ENCODE assay signal across 8 mouse cellular contexts in genomic region chr15:101191459-101192259, GRCm38 (mm10). TPM values are rescaled to one million over a fixed set of nuclear protein-coding genes. Genes with fewer than 3 reads are reported as not detected.
DNase-seq lines count a peak whose midpoint lies in the region; ATAC-seq and TF ChIP-seq lines count a peak whose summit lies in the region.

No protein-coding gene starts in this region.

- H3K27ac ChIP-seq in neural tube, embryonic 12.5 days = no peak overlapping the region
- H3K27ac ChIP-seq in heart, adult 2 months = peak overlapping the region; percentile 40
- peak overlapping the region; percentile 3; the same call in 1 of the 2 replicates for H3K27ac ChIP-seq in liver, adult 2 months (replicated peaks; ENCODE audit: insufficient read depth, low read depth, low read length)
- H3K27ac ChIP-seq in midbrain, embryonic 15.5 days = no peak overlapping the region

- no peaks in the 10 kb centered on the region for H3K27me3 ChIP-seq in neural tube, embryonic 12.5 days (replicated peaks)
- no peaks in the 10 kb centered on the region for H3K27me3 ChIP-seq in heart, adult 2 months (ENCODE audit: control insufficient read depth, insufficient read depth, low read length)
- no peaks in the 10 kb centered on the region for H3K27me3 ChIP-seq in liver, adult 2 months (ENCODE audit: control insufficient read depth, insufficient read depth, low read length)
- H3K27me3 ChIP-seq in midbrain, embryonic 15.5 days (replicated peaks) = no peaks in the 10 kb centered on the region

- no peaks in the 10 kb centered on the region; the same call in 1 of the 2 replicates for H3K79me2 ChIP-seq in heart, adult 2 months (replicated peaks; ENCODE audit: control insufficient read depth, insufficient read depth, low read length)
- H3K79me2 ChIP-seq in liver, adult 2 months (ENCODE audit: control insufficient read depth, insufficient read depth, low read length) = no peaks in the 10 kb centered on the region

- no peak for DNase-seq in neural tube, embryonic 10.5 days (ENCODE audit: extremely low spot score, low spot score)
- peak; percentile 69 to 84 for DNase-seq in heart, adult 2 months
- DNase-seq in liver, adult 2 months (ENCODE audit: extremely low read depth, low read depth, low spot score) = peak; percentile 34
- no peak for DNase-seq in thymus, adult 18-20 months
- DNase-seq in cerebellum, postnatal 36 days = no peak

- intact Hi-C loops in heart, adult 2 months (cut with DNase I) = no loop called here

- H3K9ac ChIP-seq in neural tube, embryonic 12.5 days = no peak overlapping the region
- H3K9ac ChIP-seq in heart, adult 2 months (ENCODE audit: low read depth, low read length) = no peak overlapping the region
- H3K9ac ChIP-seq in liver, adult 2 months (ENCODE audit: low read depth, low read length) = no peak overlapping the region
- no peak overlapping the region for H3K9ac ChIP-seq in midbrain, embryonic 15.5 days

- no peak for TF ChIP-seq POLR2A in heart, adult 2 months (IDR thresholded peaks at IDR 0.05; ENCODE audit: insufficient read depth, low read depth, low read length)
- no peak for TF ChIP-seq POLR2A in liver, adult 2 months (IDR thresholded peaks at IDR 0.05; ENCODE audit: extremely low read depth, insufficient read depth, low read length)

- peaks cover 52% of the 10 kb centered on the region for H3K4me1 ChIP-seq in neural tube, embryonic 12.5 days
- H3K4me1 ChIP-seq in heart, adult 2 months (ENCODE audit: control insufficient read depth, insufficient read depth, low read length) = peaks cover 20% of the 10 kb centered on the region
- peaks cover 45% of the 10 kb centered on the region for H3K4me1 ChIP-seq in liver, adult 2 months (ENCODE audit: control insufficient read depth, insufficient read depth, low read length)
- H3K4me1 ChIP-seq in midbrain, embryonic 15.5 days = peaks cover 27% of the 10 kb centered on the region

- 24% methylated on average over 13 of the region's 13 CpGs for WGBS in neural tube, embryonic 12.5 days
- 15% methylated on average over 13 of the region's 13 CpGs for WGBS in heart, adult 2 months
- WGBS in liver, adult 2 months = 74% methylated on average over 13 of the region's 13 CpGs
- WGBS in midbrain, embryonic 15.5 days = 12% methylated on average over 13 of the region's 13 CpGs

- no peak overlapping the region for H3K4me2 ChIP-seq in neural tube, embryonic 12.5 days (replicated peaks)
- no peak overlapping the region for H3K4me2 ChIP-seq in midbrain, embryonic 15.5 days

- no peak for TF ChIP-seq EP300 in heart, adult 2 months (IDR thresholded peaks at IDR 0.05; ENCODE audit: insufficient read depth, low read depth, low read length)

- no peaks in the 10 kb centered on the region for H3K9me3 ChIP-seq in neural tube, embryonic 12.5 days
- H3K9me3 ChIP-seq in midbrain, embryonic 15.5 days = no peaks in the 10 kb centered on the region

- peaks cover 27% of the 10 kb centered on the region for H3K36me3 ChIP-seq in neural tube, embryonic 12.5 days
- H3K36me3 ChIP-seq in heart, adult 2 months (ENCODE audit: control insufficient read depth, insufficient read depth, low read length) = no peaks in the 10 kb centered on the region
- no peaks in the 10 kb centered on the region for H3K36me3 ChIP-seq in liver, adult 2 months (ENCODE audit: control insufficient read depth, insufficient read depth, low read length)
- H3K36me3 ChIP-seq in midbrain, embryonic 15.5 days (replicated peaks) = peaks cover 25% of the 10 kb centered on the region

- no peak overlapping the region for H3K4me3 ChIP-seq in neural tube, embryonic 12.5 days
- no peak overlapping the region for H3K4me3 ChIP-seq in heart, adult 2 months
- H3K4me3 ChIP-seq in liver, adult 2 months (ENCODE audit: insufficient read depth, low read depth, low read length) = no peak overlapping the region
- no peak overlapping the region for H3K4me3 ChIP-seq in midbrain, embryonic 15.5 days

- no peak for TF ChIP-seq CTCF in heart, adult 2 months (IDR thresholded peaks at IDR 0.05)
- TF ChIP-seq CTCF in liver, adult 2 months (IDR thresholded peaks at IDR 0.05; ENCODE audit: low read depth, low read length) = no peak

- ATAC-seq in neural tube, embryonic 12.5 days (ENCODE audit: low FRiP score, low read depth) = peak; percentile 54
- peak; percentile 36 for ATAC-seq in common myeloid progenitor, adult 5-6 weeks (replicated peaks; ENCODE audit: low read depth, poor library complexity, severe bottlenecking)
- ATAC-seq in midbrain, embryonic 15.5 days (replicated peaks) = peak; percentile 35; the same call in 1 of the 2 replicates

RNA-seq across cellular contexts. Expression of gene Acvr1b, which starts 17.8 kb away (rescaled TPM):
- polyA plus RNA-seq in neural tube, embryonic 12.5 days (2016; fragmentation: Nextera tagmentation; extraction: Ambion mirVana) = 15.9 and 17.6 TPM in 2 replicates
- total RNA-seq in common myeloid progenitor, adult 5-6 weeks (2017) = 11.6 and 13.4 TPM in 2 replicates
- total RNA-seq in heart, adult 2 months (2021) = 10 to 100 TPM in 1 of 2 experiments, 1 to 10 TPM in 1; 9.9 to 12.3 TPM
- polyA plus RNA-seq in heart, adult 2 months (2012; rRNA removed) = 15.3 and 19.3 TPM in 2 replicates
- 4.5 and 5.0 TPM in 2 replicates for total RNA-seq in liver, adult 2 months (2014; rRNA removed)
- 9.4 and 9.6 TPM in 2 replicates for polyA plus RNA-seq in liver, adult 2 months (2012; rRNA removed)
- 23.3 and 24.9 TPM in 2 replicates for polyA plus RNA-seq in midbrain, embryonic 15.5 days (2015; fragmentation: Nextera tagmentation; extraction: Ambion mirVana)

RNA-seq across cellular contexts. Expression of gene Grasp, which starts 32.3 kb away (rescaled TPM):
- polyA plus RNA-seq in neural tube, embryonic 12.5 days (2016; fragmentation: Nextera tagmentation; extraction: Ambion mirVana) = 9.2 and 13.8 TPM in 2 replicates
- total RNA-seq in common myeloid progenitor, adult 5-6 weeks (2017) = 2.1 and 4.7 TPM in 2 replicates
- 10 to 100 TPM; 10.9 to 11.5 TPM for total RNA-seq in heart, adult 2 months (2021)
- 7.4 and 7.6 TPM in 2 replicates for polyA plus RNA-seq in heart, adult 2 months (2012; rRNA removed)
- total RNA-seq in liver, adult 2 months (2014; rRNA removed) = 0.92 and 1.5 TPM in 2 replicates
- polyA plus RNA-seq in liver, adult 2 months (2012; rRNA removed) = 1.2 and 1.5 TPM in 2 replicates
- polyA plus RNA-seq in midbrain, embryonic 15.5 days (2015; fragmentation: Nextera tagmentation; extraction: Ambion mirVana) = 1.3 and 1.9 TPM in 2 replicates

Comparison
In these comparisons a context has a peak if more than half of its experiments do, and no peak if none do; other contexts are left out.
1. H3K27ac ChIP-seq: peak in heart, adult 2 months (single experiment) and liver, adult 2 months (single experiment); none in neural tube, embryonic 12.5 days (single experiment) and midbrain, embryonic 15.5 days (single experiment).
2. DNase-seq: peak in heart, adult 2 months (2 of 2) and liver, adult 2 months (single experiment); none in neural tube, embryonic 10.5 days (single experiment), thymus, adult 18-20 months (0 of 2) and cerebellum, postnatal 36 days (0 of 2).
3. Peak in every context shown above with its lines, with median percentiles within 50 percentile points of each other: ATAC-seq.